Mouse (Mus musculus) B cell, adult 2 months (primary cell): ENCODE results near the gene Ttc36.
"Not testable (repeated sequence)": the region's sequence is repeated elsewhere in the genome, so short reads cannot be mapped to it uniquely, and the experiment has no call there.

ENCODE experiments used
- DNase-seq, 2 experiments: peaks; one replicate each; pipeline ENCODE4 v3.0.0; 2022

Gene Ttc36

DNA sequence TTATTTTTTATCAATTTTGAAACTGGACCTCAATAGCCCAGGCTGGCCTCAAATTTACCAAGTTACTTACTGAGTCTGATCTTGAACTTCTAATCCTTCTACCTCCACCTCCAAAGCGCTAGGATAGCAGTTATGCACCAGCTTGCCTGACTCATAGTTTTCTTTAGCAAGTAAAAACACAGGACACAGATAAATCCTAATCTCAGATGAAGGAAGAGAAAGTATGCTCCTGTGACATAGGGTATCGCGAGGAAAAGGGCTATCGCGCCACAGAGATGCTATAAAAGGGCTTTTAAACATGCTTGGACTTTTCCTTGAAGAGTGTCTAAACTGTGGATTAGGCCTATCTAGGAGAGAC lies 30.5 kb downstream of the Ttc36 start:
- DNase-seq: no peak

DNA sequence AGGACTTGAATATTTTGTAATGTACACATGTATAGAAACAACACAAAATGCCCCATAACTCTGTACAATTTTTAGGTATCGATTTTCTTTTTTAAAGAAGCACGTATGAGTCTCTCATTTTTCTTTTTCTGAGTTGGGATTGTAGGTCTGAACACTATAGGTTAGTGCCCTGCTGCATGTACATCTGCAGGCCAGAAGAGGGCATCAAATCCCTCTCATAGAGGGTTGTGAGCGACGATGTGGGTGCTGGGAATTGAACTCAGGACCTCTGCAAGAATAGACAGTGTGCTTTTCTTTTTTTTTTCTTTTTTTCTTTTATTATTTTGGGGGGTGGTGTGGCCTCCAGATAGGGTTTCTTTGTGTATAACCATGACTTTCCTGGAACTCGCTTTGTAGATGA lies 31.5 kb downstream of the Ttc36 start:
- DNase-seq: no peak

DNA sequence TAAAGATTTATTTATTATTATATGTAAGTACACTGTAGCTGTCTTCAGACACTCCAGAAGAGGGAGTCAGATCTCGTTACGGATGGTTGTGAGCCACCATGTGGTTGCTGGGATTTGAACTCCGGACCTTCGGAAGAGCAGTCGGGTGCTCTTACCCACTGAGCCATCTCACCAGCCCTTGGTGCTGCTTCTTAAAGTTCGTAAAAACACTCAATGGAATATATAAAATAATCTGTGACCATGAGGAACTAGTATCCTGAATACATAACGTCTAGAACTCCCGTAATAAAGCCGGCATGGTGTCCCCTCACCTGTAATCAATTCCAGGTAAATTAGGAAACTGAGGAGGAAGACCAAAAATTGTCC lies 34.9 kb downstream of the Ttc36 start:
- not testable (repeated sequence) for DNase-seq

DNA sequence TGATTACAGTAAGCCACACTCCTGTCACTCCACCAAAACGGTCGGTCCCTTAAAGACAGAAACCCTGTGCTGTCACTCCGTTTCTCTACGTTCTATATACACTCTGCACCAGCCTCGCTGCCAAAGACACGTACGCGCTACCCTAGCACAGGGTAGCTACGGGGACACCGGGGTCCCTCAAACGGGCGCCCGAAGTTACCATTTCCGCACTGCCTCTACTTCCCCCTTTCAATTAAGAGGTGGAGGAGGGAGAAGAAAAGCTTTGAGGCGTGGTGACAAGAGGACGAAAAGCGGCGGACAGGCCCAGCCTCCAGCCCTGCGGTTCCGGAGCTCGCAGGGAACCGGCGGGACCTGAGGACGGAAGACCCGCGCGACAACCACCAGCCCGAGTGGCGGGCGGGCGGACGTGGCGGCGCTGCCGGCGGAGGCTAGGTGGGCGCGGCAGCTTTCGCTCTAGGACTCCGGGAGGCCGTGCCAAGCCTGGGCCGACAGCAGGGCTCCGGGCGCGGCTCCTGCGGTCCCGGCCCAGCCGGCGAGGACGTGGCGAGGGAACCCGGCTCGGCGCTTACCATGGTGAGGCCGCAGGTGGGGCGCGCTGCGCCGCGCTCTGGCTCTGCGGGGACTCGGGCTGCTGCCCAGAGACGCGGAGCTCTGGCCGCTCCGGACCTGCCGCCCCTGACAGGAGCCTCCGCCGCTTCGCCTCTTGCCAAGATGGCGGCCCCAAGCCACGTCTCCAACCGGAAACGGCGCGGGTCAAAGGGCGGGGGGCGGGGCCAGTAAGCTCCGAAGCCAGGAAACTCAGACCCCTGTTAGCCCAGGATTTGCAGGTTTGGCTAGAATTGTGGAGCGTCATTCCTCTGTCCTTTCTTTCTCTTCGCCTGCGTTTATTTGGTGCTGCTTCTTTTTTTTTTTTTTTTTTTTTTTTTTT lies 35.5 kb downstream of the Ttc36 start, which contains the start of the genes Arcn1 and Ift46:
TSS of gene Arcn1 (minus strand) at position 745 of the 928 bp plus-strand sequence.
TSS of gene Ift46 (plus strand) at position 808 of the 928 bp plus-strand sequence.
- DNase-seq: peak; percentile 82 to 83

DNA sequence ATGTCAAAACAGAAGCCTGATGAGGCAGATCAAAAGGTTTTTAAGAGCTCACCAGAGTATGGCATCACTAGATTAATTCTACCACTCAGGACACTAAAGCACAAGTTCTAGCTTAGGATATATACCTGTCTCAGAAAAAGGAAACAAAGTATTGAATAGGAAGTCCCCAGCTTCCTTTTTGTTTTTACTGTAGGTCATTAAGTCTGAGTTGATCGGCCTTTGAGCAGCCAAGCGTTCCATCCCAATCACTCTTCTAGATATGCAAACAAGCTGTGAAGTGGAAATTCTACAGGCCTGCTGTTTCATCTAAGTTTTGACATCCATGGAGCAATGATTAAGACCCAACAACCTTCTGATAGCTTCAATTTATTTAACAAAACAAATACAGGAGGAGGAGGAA lies 42.0 kb downstream of the Ttc36 start:
- DNase-seq: no peak
